Mouse (Mus musculus) embryonic fibroblast, embryonic 13.5 days (primary cell): ENCODE measurements at regions not wholly inside any gene's neighbourhood (a gene's known extent, or its start where the extent isn't known, plus 50 kb on each side); places are given as distances from the start of the nearest gene placed in this dataset.

Experiments
- CTCF ChIP-seq: IDR thresholded peaks from 2 replicates; pipeline ENCODE4 v1.5.1; 2011; ENCODE audit warnings: mild to moderate bottlenecking, control low read depth, low read length, moderate library complexity, borderline replicate concordance; ENCODE audit not compliant: insufficient read depth
- POLR2A ChIP-seq: IDR thresholded peaks from 2 replicates; pipeline ENCODE4 v1.6.1; 2011; ENCODE audit warnings: low read depth, mild to moderate bottlenecking, control low read depth, low read length, moderate library complexity

DNA sequence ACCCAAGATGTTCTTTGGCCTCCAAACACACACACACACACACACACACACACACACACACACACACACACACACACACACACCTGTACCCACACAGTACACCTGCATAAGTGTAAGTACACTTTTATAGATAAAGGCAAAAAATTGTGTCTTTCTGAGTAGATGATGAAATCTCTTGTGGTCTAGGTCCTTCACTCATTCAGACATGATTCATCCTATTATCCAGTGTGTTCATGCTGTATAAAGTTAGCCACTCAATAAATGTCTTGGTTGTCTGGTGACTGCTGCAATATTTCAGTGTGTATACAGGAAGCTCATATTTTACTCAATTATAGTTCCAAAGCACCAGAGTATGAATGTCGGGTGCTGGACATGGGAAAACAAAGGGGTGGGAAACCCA lies 131.5 kb upstream of the Gm21897 start:
- TF ChIP-seq CTCF = no peak
- no peak for TF ChIP-seq POLR2A
